Mouse (Mus musculus) kidney, adult 11 months (tissue): Measurements from ENCODE around the gene Cdk5rap1.

Experiments used
- DNase-seq: peaks from one replicate; pipeline ENCODE4 v3.0.0; 2022

Cdk5rap1 gene

GRCm38 (mm10) chr2:154372842-154373500 is at the start of gene Cdk5rap1:
Cdk5rap1 (minus strand) TSS chr2:154373010.
- DNase-seq, result no peak

GRCm38 (mm10) chr2:154422181-154422580 is 49.4 kb upstream of the Cdk5rap1 start:
- DNase-seq, result no peak

DNA sequence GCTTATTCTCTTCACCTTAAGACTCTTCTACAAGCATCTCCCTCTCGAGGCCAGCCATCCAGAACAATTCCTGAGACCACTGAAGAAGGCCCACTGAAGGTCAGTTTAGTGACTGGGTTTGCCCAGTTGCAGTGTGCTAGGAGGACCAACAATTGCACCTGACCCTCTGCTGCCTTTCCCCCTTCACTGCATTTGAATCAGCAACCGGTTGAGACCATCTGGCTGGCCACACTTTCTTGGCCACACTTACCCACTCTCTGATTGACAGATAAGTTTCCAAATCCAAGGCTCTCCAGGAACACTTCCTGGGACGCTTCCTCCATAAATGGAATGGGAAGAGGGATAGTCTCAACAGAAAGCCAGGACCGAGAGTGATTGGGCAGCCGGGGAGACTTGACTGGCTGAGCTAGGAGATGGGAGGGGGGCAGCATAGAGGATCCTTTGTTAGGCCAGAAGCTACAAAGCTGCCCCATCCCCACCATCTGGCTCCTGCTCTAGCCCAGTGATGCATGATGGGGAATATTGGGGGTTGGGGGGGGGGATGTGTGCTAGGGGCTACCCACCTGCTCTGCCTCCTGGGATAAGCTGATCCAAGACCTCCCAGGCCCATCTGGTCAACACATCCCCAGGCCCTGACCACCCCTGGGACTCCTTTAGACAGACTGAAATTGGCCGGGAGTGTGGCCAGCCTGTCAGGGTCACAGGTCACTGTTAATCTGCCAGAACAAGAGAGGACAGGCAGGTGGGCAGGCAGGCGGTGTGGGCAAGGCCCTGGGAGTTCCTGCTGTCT is 48.3 kb upstream of the Cdk5rap1 start:
- DNase-seq, result no peak

DNA sequence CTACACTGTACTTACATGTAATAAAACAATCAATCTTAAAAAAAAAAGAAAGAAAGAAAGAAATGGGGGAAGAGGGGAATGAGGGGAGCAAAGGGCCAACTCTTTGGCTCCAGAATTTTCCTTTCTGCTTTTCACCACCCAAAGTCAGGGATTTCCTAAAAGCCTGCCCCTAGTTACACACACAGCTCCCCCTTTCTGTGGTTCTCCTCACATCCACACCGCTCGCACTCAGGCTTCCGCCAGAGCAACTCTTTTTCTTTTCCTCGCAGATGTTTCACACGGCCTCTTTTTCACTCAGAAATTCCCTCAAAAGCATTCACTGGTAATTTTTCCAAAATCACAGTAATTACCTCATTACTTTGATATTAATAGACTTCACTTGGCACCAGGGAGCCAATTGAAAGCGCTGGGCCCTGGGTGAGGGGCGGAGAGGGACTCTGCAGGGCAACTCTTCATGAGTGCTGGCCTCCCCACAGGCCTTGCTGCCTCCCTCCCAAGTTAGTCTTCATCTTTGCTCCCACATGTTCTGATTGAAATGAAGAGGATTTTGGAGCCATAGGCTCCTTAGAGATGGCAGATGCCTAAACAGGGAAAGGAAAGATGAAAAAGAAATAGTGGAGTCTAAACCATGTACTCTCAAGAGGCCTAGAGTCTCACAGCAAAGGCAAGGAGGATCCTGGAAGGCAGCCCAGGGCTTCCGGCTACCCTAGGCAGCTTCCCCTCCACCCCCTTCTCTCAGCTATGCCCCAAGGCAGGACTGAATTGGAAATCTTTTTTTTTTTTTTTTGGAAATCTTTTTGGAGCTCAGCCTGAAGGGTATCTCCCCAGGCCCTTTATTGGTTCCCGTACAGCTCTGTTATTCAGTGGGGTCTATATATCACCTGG is 47.1 kb upstream of the Cdk5rap1 start:
- no peak for DNase-seq

DNA sequence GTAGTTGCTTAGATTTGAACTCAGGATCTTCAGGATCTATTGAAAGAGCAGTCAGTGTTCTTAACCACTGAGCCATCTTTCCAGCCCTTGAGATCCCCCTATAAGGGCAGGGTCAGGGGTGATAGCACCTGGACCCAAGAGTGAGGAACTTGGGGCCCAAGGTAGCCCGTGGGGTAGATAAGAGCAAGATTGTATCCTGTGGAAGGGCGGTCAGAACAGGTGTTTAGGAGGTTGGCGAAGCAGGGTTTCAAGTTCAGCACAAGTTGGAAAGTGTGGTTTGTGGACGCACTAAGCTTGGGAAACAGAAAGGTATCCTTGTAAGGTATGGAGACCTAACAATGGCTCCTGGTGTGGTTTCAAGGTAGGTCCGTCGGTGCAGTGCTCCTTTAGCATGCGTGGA is 45.2 kb upstream of the Cdk5rap1 start:
- no peak for DNase-seq

DNA sequence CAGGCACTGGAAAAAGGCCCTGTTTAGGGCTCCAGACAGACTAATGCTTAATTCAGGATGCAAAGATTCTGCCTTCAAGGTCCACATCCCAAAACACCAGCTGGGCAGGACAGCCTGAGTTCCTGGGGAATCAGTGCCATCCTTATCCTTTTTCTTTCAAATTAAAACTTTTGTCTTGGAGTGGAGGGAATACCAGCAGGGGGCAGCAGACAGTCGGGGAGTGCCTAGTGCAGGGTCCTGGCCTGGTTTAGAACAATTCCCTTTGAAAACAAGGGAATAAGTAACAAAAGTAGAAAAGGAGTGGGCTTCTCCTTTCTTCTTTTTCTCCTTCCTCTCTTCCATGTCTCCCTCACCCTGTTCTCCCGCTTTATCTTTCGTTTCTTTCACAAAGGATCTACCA is 44.3 kb upstream of the Cdk5rap1 start:
- DNase-seq, result no peak

- DNase-seq, result no peak
These were observed 39.3 kb upstream of the Cdk5rap1 start for GRCm38 (mm10) chr2:154412018-154412666.

DNA sequence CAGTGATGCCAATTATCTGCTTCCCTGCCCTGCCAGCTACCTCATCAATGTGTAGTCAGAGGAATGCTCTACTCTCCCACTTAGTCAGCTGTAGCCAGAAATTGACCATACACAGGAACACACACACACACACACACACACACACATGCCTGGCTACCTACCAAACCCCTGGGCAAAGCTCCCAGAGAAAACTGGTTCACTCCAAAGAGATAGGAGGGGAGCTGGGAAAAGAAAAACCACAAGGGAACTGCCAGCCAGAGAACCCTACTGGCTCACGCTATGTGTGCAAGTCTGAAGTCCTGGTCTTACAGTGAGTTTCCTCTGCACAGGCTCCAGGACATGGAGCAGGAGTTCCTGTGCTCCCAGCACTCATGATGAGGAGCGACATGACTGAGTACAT is 37.5 kb upstream of the Cdk5rap1 start:
- DNase-seq, result no peak

GRCm38 (mm10) chr2:154407643-154408445 is 35.0 kb upstream of the Cdk5rap1 start, which contains the start of gene Snta1:
Snta1 (minus strand) TSS chr2:154408099.
- peak; percentile 91 for DNase-seq

DNA sequence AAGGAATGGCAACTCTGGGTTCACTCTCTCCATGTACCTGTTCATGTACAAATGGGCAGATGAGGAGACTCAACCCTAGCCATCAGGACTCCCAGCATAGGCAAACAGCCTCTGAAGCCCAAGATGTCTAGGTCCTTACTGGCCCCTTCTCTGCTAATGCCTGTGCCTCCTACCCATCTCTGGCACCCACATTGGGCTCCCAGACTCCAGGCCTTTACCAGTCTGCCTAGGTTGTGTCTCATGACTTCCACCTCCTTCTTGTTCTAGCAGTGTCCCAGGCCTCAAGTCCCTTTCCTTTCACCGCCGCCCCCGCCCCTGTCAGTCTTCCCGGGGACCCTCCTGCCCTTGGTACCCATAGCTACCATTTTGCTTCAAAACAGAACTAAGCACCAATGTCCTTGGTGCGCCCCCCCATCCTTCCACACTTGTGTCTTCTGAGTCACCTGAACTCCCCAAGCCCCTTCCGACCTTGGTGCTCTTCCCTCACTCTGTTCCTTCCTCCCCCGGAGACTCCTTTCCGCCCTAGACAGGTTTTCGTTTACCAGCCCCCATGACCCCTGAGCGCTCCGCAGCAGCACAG is 34.3 kb upstream of the Cdk5rap1 start:
- DNase-seq, result peak; percentile 24

DNA sequence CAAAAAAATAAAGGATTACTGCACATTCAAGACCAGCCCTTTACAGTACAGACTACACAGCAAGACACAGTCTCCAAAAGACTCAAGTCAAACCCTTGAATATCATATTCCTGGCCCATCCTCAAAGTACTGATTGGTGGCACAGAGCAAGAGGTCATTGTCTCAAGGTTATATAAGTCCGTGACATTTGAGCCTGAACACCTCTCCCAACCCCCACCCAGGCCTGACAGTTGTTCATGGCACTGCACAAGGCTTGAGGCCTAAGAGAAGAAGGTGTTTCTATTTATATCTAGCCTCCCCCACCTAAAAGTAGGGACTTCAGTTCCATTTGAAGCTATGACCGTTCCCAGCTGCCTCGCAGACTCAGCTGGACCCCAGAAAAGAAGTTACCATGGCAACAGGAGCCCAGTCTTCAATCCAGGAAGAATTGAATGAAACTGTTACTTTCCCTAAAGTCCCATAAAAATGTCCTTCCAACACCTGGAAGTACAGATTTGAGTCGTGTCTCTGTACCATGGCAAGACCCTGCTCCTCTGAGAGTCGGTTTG is 32.7 kb upstream of the Cdk5rap1 start:
- DNase-seq, result no peak

DNA sequence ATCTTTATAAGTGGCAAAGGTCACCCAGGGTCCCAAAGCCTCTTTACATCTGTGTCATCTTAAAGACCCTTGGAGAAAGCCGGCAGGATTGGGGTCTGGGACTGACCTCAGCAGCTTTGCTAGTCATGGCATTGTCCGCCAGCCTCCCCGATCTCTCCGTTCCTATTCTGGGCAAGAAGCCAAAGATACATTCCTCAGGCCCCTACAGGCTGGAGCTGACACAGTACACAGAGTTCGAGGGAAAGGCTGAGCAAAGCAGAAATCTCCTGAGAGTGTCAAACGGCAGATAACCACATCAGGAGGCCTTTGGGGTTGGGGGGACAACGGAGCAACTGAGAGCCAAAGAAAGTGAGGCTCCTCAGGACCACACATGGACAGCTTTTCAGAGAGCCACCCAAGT is 30.0 kb upstream of the Cdk5rap1 start:
- peak; percentile 78 for DNase-seq

DNA sequence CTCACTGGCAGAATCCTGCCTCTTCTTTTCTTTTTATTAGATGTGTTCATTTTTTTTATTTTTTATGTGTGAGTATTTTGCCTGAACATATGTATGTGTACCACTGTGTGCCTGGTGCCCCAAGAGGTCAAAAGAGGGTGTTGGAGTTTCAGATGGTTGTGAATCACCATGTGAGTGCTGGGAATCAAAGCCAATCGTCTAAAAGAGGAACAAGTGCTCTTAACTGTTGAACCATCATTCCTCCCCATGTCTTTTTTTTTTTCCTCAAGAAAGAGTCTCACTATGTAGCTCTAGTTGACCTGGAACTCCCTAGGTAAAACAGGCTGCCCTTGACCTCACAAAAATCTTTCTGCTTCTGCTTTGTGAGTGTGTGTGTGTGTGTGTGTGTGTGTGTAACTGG is 29.2 kb upstream of the Cdk5rap1 start:
- no peak for DNase-seq

- DNase-seq, result no peak
These were observed 26.5 kb upstream of the Cdk5rap1 start for GRCm38 (mm10) chr2:154399325-154399724.

GRCm38 (mm10) chr2:154398267-154398666 is 25.5 kb upstream of the Cdk5rap1 start:
- DNase-seq, result peak; percentile 70

DNA sequence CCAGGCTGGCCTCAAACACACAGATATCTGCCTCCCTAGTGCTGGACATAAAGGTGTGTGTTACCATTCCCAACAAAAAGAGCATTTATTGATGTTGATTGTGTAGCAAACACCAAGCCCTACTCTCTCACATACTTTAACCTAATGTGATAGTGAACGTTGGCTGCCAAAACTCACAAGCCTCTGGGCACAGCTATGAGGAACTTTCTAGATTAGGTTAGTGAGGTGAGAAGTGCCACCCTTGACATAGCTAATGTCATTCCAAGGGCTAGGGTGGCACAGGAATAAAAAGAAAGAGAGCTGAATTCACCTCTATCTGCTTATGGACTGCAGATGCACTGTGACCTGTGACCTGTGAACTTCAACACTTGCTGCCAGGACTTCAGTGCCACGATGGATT is 23.7 kb upstream of the Cdk5rap1 start:
- DNase-seq, result no peak

DNA sequence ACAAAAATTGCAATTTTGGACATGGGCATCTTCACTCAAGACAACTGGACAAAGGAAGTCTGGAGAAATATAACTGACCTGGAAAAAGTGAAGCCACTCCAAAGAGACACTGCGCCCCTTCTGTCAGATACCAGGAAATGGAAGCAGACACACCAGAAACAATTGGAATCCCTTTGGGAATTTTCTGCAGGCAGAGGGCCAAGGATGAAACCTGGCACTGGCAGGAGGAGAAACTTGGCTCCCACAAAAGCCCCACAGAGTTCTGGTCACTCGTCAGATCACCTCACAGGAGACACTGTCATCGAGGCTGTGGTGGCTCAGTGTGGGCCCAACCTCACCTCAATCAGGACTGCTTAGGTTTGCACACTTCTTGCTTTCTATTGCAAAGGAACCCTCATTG is 21.8 kb upstream of the Cdk5rap1 start:
- no peak for DNase-seq

GRCm38 (mm10) chr2:154390180-154390964 is 17.6 kb upstream of the Cdk5rap1 start:
- peak; percentile 98 for DNase-seq

GRCm38 (mm10) chr2:154379103-154379502 is 6.3 kb upstream of the Cdk5rap1 start:
- DNase-seq, result no peak

GRCm38 (mm10) chr2:154374807-154375601 is 2.2 kb upstream of the Cdk5rap1 start:
- DNase-seq, result no peak
